Mouse (Mus musculus): Measurements from ENCODE around the gene Rfx8. TPM values are rescaled to one million over a fixed set of nuclear protein-coding genes. Genes with fewer than 3 reads are reported as not detected.

The Rfx8 gene
- polyA plus RNA-seq, 1 experiment from 2014 or later: 0.43 TPM

DNA sequence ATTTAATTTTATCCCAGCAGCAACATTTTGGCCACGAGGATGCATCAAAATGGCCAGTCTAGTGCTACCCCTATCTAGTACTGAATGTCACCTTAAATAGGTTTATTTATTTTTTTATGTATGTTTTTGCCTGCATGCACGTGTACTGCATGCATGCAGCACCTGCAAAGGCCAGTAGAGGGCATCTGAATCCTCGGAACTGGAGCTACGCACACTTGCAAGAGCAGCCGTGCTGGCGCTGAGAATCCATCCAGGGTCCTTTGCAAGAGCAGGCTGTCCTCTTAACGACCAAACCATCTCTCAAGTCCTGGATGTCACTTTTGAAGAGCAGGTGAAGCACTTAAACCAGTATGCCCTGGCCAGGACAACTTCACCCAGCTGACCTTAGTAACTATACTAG is 79.1 kb downstream of the Rfx8 start:
- Histone ChIP-seq H3K4me2 (no peak overlapping the region), H3K27ac (no peak overlapping the region), H3K36me3 (no peaks in the 10 kb centered on the region), H3K9me3 (replicated peaks) (no peaks in the 10 kb centered on the region), H3K9ac (no peak overlapping the region), H3K4me1 (replicated peaks) (no peaks in the 10 kb centered on the region), H3K27me3 (no peaks in the 10 kb centered on the region), H3K4me3 (no peak overlapping the region)
- WGBS: 83% methylated on average over 7 of the region's 7 CpGs
- no peak for ATAC-seq (replicated peaks; ENCODE audit: insufficient number of reproducible peaks, insufficient read depth, low FRiP score, low read depth)

GRCm38 (mm10) chr1:39637139-39637538 is 83.7 kb downstream of the Rfx8 start:
- 62% methylated on average over 8 of the region's 8 CpGs for WGBS

GRCm38 (mm10) chr1:39636660-39637059 is 84.1 kb downstream of the Rfx8 start:
- H3K4me3 ChIP-seq: no peak overlapping the region
- ATAC-seq (replicated peaks; ENCODE audit: insufficient number of reproducible peaks, insufficient read depth, low FRiP score, low read depth): no peak
- H3K27ac ChIP-seq: no peak overlapping the region
- no peaks in the 10 kb centered on the region for H3K4me1 ChIP-seq (replicated peaks)
- no peaks in the 10 kb centered on the region for H3K36me3 ChIP-seq
- H3K9me3 ChIP-seq (replicated peaks): no peaks in the 10 kb centered on the region
- H3K9ac ChIP-seq: no peak overlapping the region
- 5% methylated on average over 5 of the region's 5 CpGs for WGBS
- no peak overlapping the region for H3K4me2 ChIP-seq
- H3K27me3 ChIP-seq: no peaks in the 10 kb centered on the region

More at GRCm38 (mm10) chr1:39637139-39637538, 83.7 kb downstream of the Rfx8 start:
- Histone ChIP-seq H3K4me1 (replicated peaks) (no peaks in the 10 kb centered on the region), H3K9ac (no peak overlapping the region), H3K27ac (no peak overlapping the region), H3K36me3 (no peaks in the 10 kb centered on the region), H3K9me3 (replicated peaks) (no peaks in the 10 kb centered on the region), H3K4me2 (no peak overlapping the region), H3K27me3 (no peaks in the 10 kb centered on the region), H3K4me3 (no peak overlapping the region)
- no peak for ATAC-seq (replicated peaks; ENCODE audit: insufficient number of reproducible peaks, insufficient read depth, low FRiP score, low read depth)

- H3K4me2 ChIP-seq: no peak overlapping the region
- H3K4me3 ChIP-seq: no peak overlapping the region
- no peaks in the 10 kb centered on the region for H3K9me3 ChIP-seq (replicated peaks)
- no peaks in the 10 kb centered on the region for H3K4me1 ChIP-seq (replicated peaks)
- ATAC-seq (replicated peaks; ENCODE audit: insufficient number of reproducible peaks, insufficient read depth, low FRiP score, low read depth): no peak
- no peak overlapping the region for H3K9ac ChIP-seq
- no peaks in the 10 kb centered on the region for H3K36me3 ChIP-seq
- 45% methylated on average over 5 of the region's 5 CpGs for WGBS
- H3K27ac ChIP-seq: no peak overlapping the region
- no peaks in the 10 kb centered on the region for H3K27me3 ChIP-seq
Measured at GRCm38 (mm10) chr1:39636196-39636595, 84.6 kb downstream of the Rfx8 start.

- Histone ChIP-seq H3K36me3 (no peaks in the 10 kb centered on the region), H3K4me3 (no peak overlapping the region), H3K27ac (no peak overlapping the region), H3K4me1 (replicated peaks) (no peaks in the 10 kb centered on the region), H3K9ac (no peak overlapping the region), H3K4me2 (no peak overlapping the region), H3K27me3 (no peaks in the 10 kb centered on the region), H3K9me3 (replicated peaks) (no peaks in the 10 kb centered on the region)
- 74% methylated on average over 9 of the region's 9 CpGs for WGBS
- ATAC-seq (replicated peaks; ENCODE audit: insufficient number of reproducible peaks, insufficient read depth, low FRiP score, low read depth): no peak
Measured at GRCm38 (mm10) chr1:39628606-39629005, 92.2 kb downstream of the Rfx8 start.

DNA sequence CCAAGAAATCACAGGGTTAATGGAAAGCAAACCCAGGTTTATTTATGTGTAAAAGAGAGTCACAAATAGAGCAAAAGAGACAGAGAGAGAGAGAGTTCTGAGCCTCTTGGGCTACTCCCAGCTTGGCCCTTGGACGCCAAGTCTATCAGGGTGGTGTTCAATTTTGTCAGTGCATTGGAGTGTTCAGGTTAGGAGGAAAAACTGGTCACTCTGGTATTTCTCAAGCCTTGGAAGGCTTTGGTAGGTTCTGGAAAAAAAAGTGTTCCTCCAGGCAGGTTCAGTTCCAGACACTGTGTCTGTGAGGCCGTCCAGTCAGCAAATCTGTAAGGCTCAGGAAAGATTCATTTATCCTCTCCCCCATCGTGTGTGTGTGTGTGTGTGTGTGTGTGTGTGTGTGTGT is 95.3 kb downstream of the Rfx8 start:
- WGBS: 53% methylated on average over 3 of the region's 3 CpGs
- Histone ChIP-seq H3K27me3 (no peaks in the 10 kb centered on the region), H3K27ac (no peak overlapping the region), H3K9ac (no peak overlapping the region), H3K4me2 (no peak overlapping the region), H3K4me3 (no peak overlapping the region), H3K4me1 (replicated peaks) (no peaks in the 10 kb centered on the region), H3K36me3 (no peaks in the 10 kb centered on the region), H3K9me3 (replicated peaks) (no peaks in the 10 kb centered on the region)
- no peak for ATAC-seq (replicated peaks; ENCODE audit: insufficient number of reproducible peaks, insufficient read depth, low FRiP score, low read depth)

GRCm38 (mm10) chr1:39623729-39624128 is 97.1 kb downstream of the Rfx8 start:
- Histone ChIP-seq H3K27me3 (no peaks in the 10 kb centered on the region), H3K9ac (no peak overlapping the region), H3K4me1 (replicated peaks) (0 out of 2 replicates have a peak, but pooled peaks cover under 1% of the 10 kb centered on the region), H3K27ac (no peak overlapping the region), H3K4me2 (no peak overlapping the region), H3K4me3 (no peak overlapping the region), H3K9me3 (replicated peaks) (no peaks in the 10 kb centered on the region), H3K36me3 (no peaks in the 10 kb centered on the region)
- WGBS: 29% methylated on average over 1 of the region's 1 CpGs
- no peak for ATAC-seq (replicated peaks; ENCODE audit: insufficient number of reproducible peaks, insufficient read depth, low FRiP score, low read depth)

- 84% methylated on average over 5 of the region's 5 CpGs for WGBS
- no peak overlapping the region for H3K27ac ChIP-seq
- H3K4me2 ChIP-seq: no peak overlapping the region
- no peak overlapping the region for H3K4me3 ChIP-seq
- no peaks in the 10 kb centered on the region for H3K36me3 ChIP-seq
- ATAC-seq (replicated peaks; ENCODE audit: insufficient number of reproducible peaks, insufficient read depth, low FRiP score, low read depth): no peak
- no peaks in the 10 kb centered on the region for H3K27me3 ChIP-seq
- no peaks in the 10 kb centered on the region for H3K9me3 ChIP-seq (replicated peaks)
- 0 out of 2 replicates have a peak, but pooled peaks cover 3% of the 10 kb centered on the region for H3K4me1 ChIP-seq (replicated peaks)
- no peak overlapping the region for H3K9ac ChIP-seq
Measured at GRCm38 (mm10) chr1:39623106-39623505, 97.7 kb downstream of the Rfx8 start.

- Histone ChIP-seq H3K4me1 (replicated peaks) (peaks cover 11% of the 10 kb centered on the region), H3K9me3 (replicated peaks) (no peaks in the 10 kb centered on the region), H3K9ac (no peak overlapping the region), H3K4me2 (no peak overlapping the region), H3K4me3 (no peak overlapping the region), H3K27me3 (no peaks in the 10 kb centered on the region), H3K27ac (no peak overlapping the region), H3K36me3 (no peaks in the 10 kb centered on the region)
- ATAC-seq (replicated peaks; ENCODE audit: insufficient number of reproducible peaks, insufficient read depth, low FRiP score, low read depth): no peak
- 48% methylated on average over 8 of the region's 8 CpGs for WGBS
Measured at GRCm38 (mm10) chr1:39618524-39618923, 102.3 kb downstream of the Rfx8 start.

DNA sequence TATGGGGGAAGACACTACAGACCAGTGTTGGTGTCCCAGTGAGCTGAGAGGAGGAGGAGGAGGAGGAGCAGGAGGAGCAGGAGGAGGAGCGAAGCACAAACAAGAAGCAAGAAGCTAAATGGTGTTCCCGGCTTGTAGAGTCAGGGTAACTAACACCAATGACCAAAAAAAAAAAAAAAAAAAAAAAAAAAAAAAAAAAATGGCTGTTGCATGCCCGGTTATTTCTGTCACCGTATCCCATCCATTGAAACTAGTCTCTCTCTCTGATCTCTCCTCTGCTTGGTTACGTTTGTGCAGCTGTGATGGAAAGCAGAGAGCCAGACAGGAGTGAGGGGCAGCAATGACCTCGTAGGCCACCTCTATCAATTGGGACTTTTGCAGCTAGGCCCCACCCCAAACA is 105.3 kb downstream of the Rfx8 start:
- 62% methylated on average over 6 of the region's 6 CpGs for WGBS
- H3K4me1 ChIP-seq (replicated peaks): peaks cover 11% of the 10 kb centered on the region
- no peaks in the 10 kb centered on the region for H3K9me3 ChIP-seq (replicated peaks)
- no peak overlapping the region for H3K4me3 ChIP-seq
- no peak for ATAC-seq (replicated peaks; ENCODE audit: insufficient number of reproducible peaks, insufficient read depth, low FRiP score, low read depth)
- H3K4me2 ChIP-seq: no peak overlapping the region
- no peak overlapping the region for H3K27ac ChIP-seq
- H3K9ac ChIP-seq: no peak overlapping the region
- no peaks in the 10 kb centered on the region for H3K36me3 ChIP-seq
- no peaks in the 10 kb centered on the region for H3K27me3 ChIP-seq
